Mouse (Mus musculus): ENCODE data around the gene Il4i1.

- TF ChIP-seq CTCF (IDR thresholded peaks at IDR 0.05; ENCODE audit: extremely low read depth, insufficient read length, insufficient replicate concordance, low read depth, low read length) (no peak), POLR2A (IDR thresholded peaks at IDR 0.05; ENCODE audit: low read depth, low read length) (no peak)
Measured at GRCm38 (mm10) chr7:44768129-44768528, 48.1 kb upstream of the Il4i1 start.

Measured in small intestine, adult 2 months (tissue).